ENCODE assay signal across 16 mouse cellular contexts in genomic region chr3:88247666-88248065, GRCm38 (mm10). TPM values are rescaled to one million over a fixed set of nuclear protein-coding genes. Genes with fewer than 3 reads are reported as not detected.
"Had no signal": no experiment of that assay in that cellular context is flagged by ENCODE, and none has a peak within 500 bp of the region (broad histone marks: within the 10 kb centered on the region; RNA-seq: fewer than 3 reads in every experiment).

No protein-coding gene starts in this region.

- H3K9ac ChIP-seq: limb, embryonic 15.5 days; liver, embryonic 12.5 days; lung, embryonic 14.5 days had no signal

- H3K4me3 ChIP-seq: limb, embryonic 15.5 days; liver, embryonic 12.5 days; megakaryocyte, embryonic 14.5 days; neural tube, embryonic 13.5 days had no signal

- H3K4me1 ChIP-seq: liver, embryonic 12.5 days had no signal

- H3K27ac ChIP-seq: kidney, postnatal 0 days; limb, embryonic 15.5 days; liver, embryonic 12.5 days; macrophage; neural tube, embryonic 13.5 days had no signal

- H3K4me2 ChIP-seq: limb, embryonic 15.5 days; liver, embryonic 12.5 days; lung, embryonic 14.5 days; midbrain, embryonic 11.5 days; neural tube, embryonic 13.5 days had no signal

- ATAC-seq: liver, embryonic 12.5 days; midbrain, embryonic 16.5 days had no signal

- H3K36me3 ChIP-seq: limb, embryonic 15.5 days; liver, embryonic 12.5 days; neural tube, embryonic 13.5 days had no signal

- DNase-seq: kidney, postnatal 36 days; layer of hippocampus, postnatal 36 days; lung, embryonic 14.5 days; lung, postnatal 10 days; retina, postnatal 1 day; thymus, postnatal 36 days had no signal

- H3K9me3 ChIP-seq: limb, embryonic 15.5 days; liver, embryonic 12.5 days; megakaryocyte, embryonic 14.5 days; neural tube, embryonic 13.5 days had no signal

RNA-seq across cellular contexts. Expression of gene Rhbg, which starts 6.8 kb away (rescaled TPM):
- polyA plus RNA-seq: lung, embryonic 14.5 days; macrophage; midbrain, embryonic 11.5 days had no signal

RNA-seq across cellular contexts. Expression of gene Gm38392, which starts 39.3 kb away (rescaled TPM):
- polyA plus RNA-seq: liver, embryonic 16.5 days; lung, embryonic 14.5 days; macrophage; spleen, adult 2 months had no signal
